Mouse (Mus musculus) common myeloid progenitor, adult 5-6 weeks (primary cell): ENCODE data around the gene Stx8. TPM values are rescaled to one million over a fixed set of nuclear protein-coding genes. Genes with fewer than 3 reads are reported as not detected.

ENCODE experiments used
- total RNA-seq: library from RNA; stranded (forward); fragments of 200-1000, 187-1606 nt; gene quantifications from 2 replicates; pipeline ENCODE4 v1.2.3, GENCODE M21; 2017

Gene Stx8
- total RNA-seq, 1 experiment from 2014 or later: 19.6 TPM

Other genes starting within 250 kb of the Stx8 start
- gene Glp2r, start 195.0 kb upstream of the Stx8 start, total RNA-seq: not detected in 2 replicates
- not detected in 2 replicates for gene Gsg1l2, start 191.6 kb upstream of the Stx8 start, total RNA-seq
- not detected in 2 replicates for gene Dhrs7c, start 168.0 kb upstream of the Stx8 start, total RNA-seq
- not detected in 2 replicates for gene Usp43, start 44.0 kb upstream of the Stx8 start, total RNA-seq
- gene Cfap52, start 542 bp upstream of the Stx8 start, total RNA-seq: not detected in 2 replicates